Mouse (Mus musculus): ENCODE data around the gene Thnsl2. TPM values are rescaled to one million over a fixed set of nuclear protein-coding genes. Genes with fewer than 3 reads are reported as not detected.

Gene Thnsl2
- polyA plus RNA-seq, 1 experiment from 2014 or later, result 99.3 TPM

GRCm38 (mm10) chr6:71172812-71173580 lies 28.8 kb upstream of the Thnsl2 start:
- Histone ChIP-seq H3K27ac (no peak overlapping the region), H3K4me3 (replicated peaks; ENCODE audit: low read depth, low read length) (no peak overlapping the region), H3K9me3 (replicated peaks; ENCODE audit: low read length) (no peaks in the 10 kb centered on the region), H3K27me3 (ENCODE audit: insufficient read depth, low read length) (no peaks in the 10 kb centered on the region), H3K36me3 (ENCODE audit: insufficient read depth, low read length) (no peaks in the 10 kb centered on the region), H3K9ac (ENCODE audit: low read depth, low read length) (no peak overlapping the region), H3K4me1 (replicated peaks; ENCODE audit: insufficient read depth, low read length) (no peaks in the 10 kb centered on the region), H3K4me2 (ENCODE audit: low read length) (no peak overlapping the region)
- DNase-seq (ENCODE audit: low spot score), result no peak
- no peak for ATAC-seq (replicated peaks; ENCODE audit: low FRiP score, low read depth)
- no peak for TF ChIP-seq CTCF (IDR thresholded peaks at IDR 0.05; ENCODE audit: low read depth)
- 75% methylated on average over 10 of the region's 10 CpGs for WGBS

- Histone ChIP-seq H3K9ac (ENCODE audit: low read depth, low read length) (no peak overlapping the region), H3K36me3 (ENCODE audit: insufficient read depth, low read length) (no peaks in the 10 kb centered on the region), H3K4me1 (replicated peaks; ENCODE audit: insufficient read depth, low read length) (no peaks in the 10 kb centered on the region), H3K27ac (no peak overlapping the region), H3K27me3 (ENCODE audit: insufficient read depth, low read length) (no peaks in the 10 kb centered on the region), H3K4me2 (ENCODE audit: low read length) (no peak overlapping the region), H3K9me3 (replicated peaks; ENCODE audit: low read length) (no peaks in the 10 kb centered on the region), H3K4me3 (replicated peaks; ENCODE audit: low read depth, low read length) (no peak overlapping the region)
- TF ChIP-seq CTCF (IDR thresholded peaks at IDR 0.05; ENCODE audit: low read depth), result peak; percentile 87
- peak; percentile 81 for DNase-seq (ENCODE audit: low spot score)
- WGBS, result 29% methylated on average over 6 of the region's 6 CpGs
- ATAC-seq (replicated peaks; ENCODE audit: low FRiP score, low read depth), result 0 out of 2 replicates have a peak, but pooled peaks have one; percentile 29
These were observed 22.4 kb upstream of the Thnsl2 start for GRCm38 (mm10) chr6:71166551-71167169.

- no peaks in the 10 kb centered on the region for H3K9me3 ChIP-seq (replicated peaks; ENCODE audit: low read length)
- peak; percentile 30; the same call in 1 of the 2 replicates for TF ChIP-seq CTCF (IDR thresholded peaks at IDR 0.05; ENCODE audit: low read depth)
- ATAC-seq (replicated peaks; ENCODE audit: low FRiP score, low read depth) (peak; percentile 72), DNase-seq (ENCODE audit: low spot score) (no peak)
- H3K27me3 ChIP-seq (ENCODE audit: insufficient read depth, low read length), result no peaks in the 10 kb centered on the region
- no peak overlapping the region for H3K4me3 ChIP-seq (replicated peaks; ENCODE audit: low read depth, low read length)
- no peak overlapping the region for H3K4me2 ChIP-seq (ENCODE audit: low read length)
- no peaks in the 10 kb centered on the region for H3K36me3 ChIP-seq (ENCODE audit: insufficient read depth, low read length)
- 35% methylated on average over 6 of the region's 6 CpGs for WGBS
- no peak overlapping the region for H3K9ac ChIP-seq (ENCODE audit: low read depth, low read length)
- H3K4me1 ChIP-seq (replicated peaks; ENCODE audit: insufficient read depth, low read length), result no peaks in the 10 kb centered on the region
- H3K27ac ChIP-seq, result no peak overlapping the region
These were observed 20.2 kb upstream of the Thnsl2 start for GRCm38 (mm10) chr6:71164394-71164793.

- Histone ChIP-seq H3K36me3 (ENCODE audit: insufficient read depth, low read length) (no peaks in the 10 kb centered on the region), H3K4me2 (ENCODE audit: low read length) (no peak overlapping the region), H3K4me3 (replicated peaks; ENCODE audit: low read depth, low read length) (no peak overlapping the region), H3K27me3 (ENCODE audit: insufficient read depth, low read length) (no peaks in the 10 kb centered on the region), H3K27ac (no peak overlapping the region), H3K9ac (ENCODE audit: low read depth, low read length) (no peak overlapping the region), H3K9me3 (replicated peaks; ENCODE audit: low read length) (no peaks in the 10 kb centered on the region), H3K4me1 (replicated peaks; ENCODE audit: insufficient read depth, low read length) (no peaks in the 10 kb centered on the region)
- DNase-seq (ENCODE audit: low spot score) (peak; percentile 16), ATAC-seq (replicated peaks; ENCODE audit: low FRiP score, low read depth) (0 out of 2 replicates have a peak, but pooled peaks have one; percentile 53)
- 62% methylated on average over 4 of the region's 4 CpGs for WGBS
- peak; percentile 58 for TF ChIP-seq CTCF (IDR thresholded peaks at IDR 0.05; ENCODE audit: low read depth)
These were observed 18.0 kb upstream of the Thnsl2 start for GRCm38 (mm10) chr6:71162269-71162668.

DNA sequence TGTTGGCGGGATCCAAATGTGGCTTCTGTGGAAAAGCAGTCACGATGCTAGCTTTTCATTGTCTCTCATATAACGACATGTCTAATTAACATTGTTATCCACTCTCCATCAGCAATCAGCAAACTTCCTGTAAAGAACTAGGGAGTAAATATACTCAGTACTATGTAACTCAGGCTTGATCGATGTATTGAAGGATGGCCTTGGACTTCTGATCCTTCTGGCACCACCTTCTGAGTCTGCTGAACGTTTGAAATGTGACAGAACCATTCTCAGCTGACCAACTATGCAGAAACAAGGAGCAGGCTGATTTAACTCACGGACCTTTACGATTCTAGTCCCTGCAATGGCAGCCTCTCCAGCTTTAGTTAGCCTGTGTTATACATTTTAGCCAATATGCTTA lies 17.1 kb upstream of the Thnsl2 start:
- Histone ChIP-seq H3K9ac (ENCODE audit: low read depth, low read length) (no peak overlapping the region), H3K27me3 (ENCODE audit: insufficient read depth, low read length) (no peaks in the 10 kb centered on the region), H3K9me3 (replicated peaks; ENCODE audit: low read length) (no peaks in the 10 kb centered on the region), H3K4me3 (replicated peaks; ENCODE audit: low read depth, low read length) (no peak overlapping the region), H3K36me3 (ENCODE audit: insufficient read depth, low read length) (no peaks in the 10 kb centered on the region), H3K27ac (no peak overlapping the region), H3K4me1 (replicated peaks; ENCODE audit: insufficient read depth, low read length) (no peaks in the 10 kb centered on the region), H3K4me2 (ENCODE audit: low read length) (no peak overlapping the region)
- DNase-seq (ENCODE audit: low spot score) (no peak), ATAC-seq (replicated peaks; ENCODE audit: low FRiP score, low read depth) (no peak)
- WGBS, result 54% methylated on average over 7 of the region's 7 CpGs
- TF ChIP-seq CTCF (IDR thresholded peaks at IDR 0.05; ENCODE audit: low read depth), result no peak

GRCm38 (mm10) chr6:71156674-71157326 lies 12.6 kb upstream of the Thnsl2 start:
- Histone ChIP-seq H3K9me3 (replicated peaks; ENCODE audit: low read length) (no peaks in the 10 kb centered on the region), H3K4me1 (replicated peaks; ENCODE audit: insufficient read depth, low read length) (no peaks in the 10 kb centered on the region), H3K27me3 (ENCODE audit: insufficient read depth, low read length) (no peaks in the 10 kb centered on the region), H3K27ac (no peak overlapping the region), H3K4me2 (ENCODE audit: low read length) (no peak overlapping the region), H3K9ac (ENCODE audit: low read depth, low read length) (no peak overlapping the region), H3K36me3 (ENCODE audit: insufficient read depth, low read length) (no peaks in the 10 kb centered on the region), H3K4me3 (replicated peaks; ENCODE audit: low read depth, low read length) (no peak overlapping the region)
- no peak for ATAC-seq (replicated peaks; ENCODE audit: low FRiP score, low read depth)
- TF ChIP-seq CTCF (IDR thresholded peaks at IDR 0.05; ENCODE audit: low read depth), result peak; percentile 55
- DNase-seq (ENCODE audit: low spot score), result no peak
- 70% methylated on average over 5 of the region's 5 CpGs for WGBS

All from kidney, postnatal 0 days (tissue).